Mouse (Mus musculus) brown adipose tissue, adult 24 weeks (tissue): ENCODE data around the gene App. TPM values are rescaled to one million over a fixed set of nuclear protein-coding genes. Genes with fewer than 3 reads are reported as not detected.

Source experiments
- H3K27ac ChIP-seq: fragments of 200-500 bp; replicated peaks from 2 replicates; pipeline ENCODE4 v1.5.1; 2012; ENCODE audit warnings: low read depth, mild to moderate bottlenecking, low read length
- H3K4me1 ChIP-seq: fragments of 200-500 bp; 2 replicates; pipeline ENCODE4 v1.6.1; 2012; ENCODE audit warnings: low read length, mixed read lengths; ENCODE audit not compliant: control insufficient read depth, insufficient read depth, insufficient read length
- H3K4me3 ChIP-seq: fragments of 200-500 bp; 2 replicates; pipeline ENCODE4 v1.5.1; 2012; ENCODE audit warnings: low read depth, mild to moderate bottlenecking, low read length, moderate library complexity; ENCODE audit not compliant: insufficient read depth
- polyA plus RNA-seq: library from polyadenylated mRNA; stranded (reverse); fragments of >200 nt; gene quantifications from 2 replicates; pipeline ENCODE4 v1.2.4, GENCODE M21; 2012; ENCODE audit not compliant: missing spikeins, insufficient read depth, insufficient read length

Gene App
- polyA plus RNA-seq, 1 experiment = 71.4 TPM

DNA sequence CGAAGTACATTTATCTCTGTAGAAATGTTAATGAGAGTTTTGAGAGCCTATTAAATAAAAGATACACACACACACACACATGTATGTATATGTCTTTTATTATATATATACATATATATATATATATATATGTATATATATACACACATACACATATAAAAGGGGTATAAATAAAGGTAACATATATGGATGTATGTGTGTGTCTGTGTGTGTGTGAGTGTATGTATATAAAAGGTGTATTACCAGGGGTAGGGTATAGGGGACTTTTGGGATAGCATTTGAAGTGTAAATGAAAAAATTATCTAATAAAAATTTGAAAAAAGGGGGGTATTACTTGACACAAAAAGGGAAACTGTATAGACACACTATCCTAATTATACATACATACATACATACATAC, 217.7 kb downstream of the App start:
- Histone ChIP-seq H3K4me3 (no peak overlapping the region), H3K27ac (no peak overlapping the region), H3K4me1 (0 out of 2 replicates have a peak, but pooled peaks cover 2% of the 10 kb centered on the region)

DNA sequence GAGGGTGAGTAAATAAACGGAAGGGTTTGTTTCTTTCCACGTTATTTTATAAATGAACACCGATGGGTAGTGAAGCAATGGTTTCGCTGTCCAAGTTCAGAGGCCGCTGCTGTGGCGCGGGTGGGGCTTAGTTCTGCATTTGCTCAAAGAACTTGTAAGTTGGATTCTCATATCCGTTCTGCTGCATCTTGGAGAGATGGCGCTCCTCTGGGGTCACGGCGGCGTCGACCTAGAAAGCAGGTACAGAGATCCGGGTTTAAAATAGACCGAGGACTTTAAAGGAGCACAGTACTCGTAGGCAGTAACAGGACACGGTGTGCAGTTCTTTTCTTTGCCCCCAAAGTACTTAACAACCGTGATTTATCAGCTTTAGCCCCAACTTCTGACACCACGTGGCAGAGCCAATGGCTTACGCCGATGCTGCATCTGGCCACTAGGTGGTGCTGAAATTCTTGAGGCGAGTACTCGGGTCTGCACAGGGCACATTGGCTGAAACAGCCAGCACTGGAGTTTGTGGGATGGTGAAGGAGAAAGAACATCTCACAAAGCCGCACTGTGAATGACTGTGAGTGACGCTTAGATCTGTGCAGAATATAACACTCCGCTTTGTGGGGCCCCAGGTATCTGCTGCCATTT, 218.2 kb downstream of the App start:
- no peak overlapping the region for H3K4me3 ChIP-seq

DNA sequence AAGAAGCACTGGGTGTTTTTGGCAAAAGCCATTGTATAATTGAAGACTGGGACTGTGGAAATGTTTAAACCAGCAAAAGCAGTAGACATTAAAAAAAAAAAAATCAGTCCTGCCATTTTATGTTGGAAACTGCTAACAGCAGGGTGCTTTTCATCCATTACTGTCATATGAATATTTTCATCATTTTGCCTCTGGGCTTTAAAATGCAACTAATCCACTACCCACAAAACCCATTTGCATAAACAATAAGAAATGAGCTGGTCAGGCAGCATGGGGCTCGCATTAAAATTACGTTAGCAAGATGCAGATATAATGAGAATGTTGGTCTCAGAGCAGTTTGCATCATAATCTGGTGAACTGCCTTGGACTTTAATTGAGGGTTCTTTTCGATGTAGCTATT, 242.5 kb downstream of the App start:
- H3K4me1 ChIP-seq = no peaks in the 10 kb centered on the region
- H3K4me3 ChIP-seq = no peak overlapping the region
- H3K27ac ChIP-seq = no peak overlapping the region

More for the DNA sequence above, 218.2 kb downstream of the App start:
- Histone ChIP-seq H3K4me1 (0 out of 2 replicates have a peak, but pooled peaks cover 2% of the 10 kb centered on the region), H3K27ac (no peak overlapping the region)

DNA sequence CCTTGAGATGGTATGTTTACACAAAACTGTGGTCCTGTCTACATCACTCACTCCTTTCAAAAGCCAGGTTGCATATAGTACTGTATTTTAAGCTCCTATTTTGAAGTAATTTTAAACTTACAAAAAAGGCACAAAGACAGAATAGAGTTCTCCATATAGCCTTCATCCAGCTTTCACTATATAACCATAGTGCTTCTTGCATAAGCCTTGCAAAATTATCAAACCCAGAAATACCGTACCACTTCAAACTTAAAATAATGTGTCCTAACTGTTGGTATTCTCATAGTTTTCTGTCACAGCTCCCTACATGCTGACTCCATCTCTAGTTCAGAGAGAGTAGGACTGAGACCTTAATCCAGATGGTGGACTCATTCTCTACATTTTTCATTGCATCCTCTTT, 245.7 kb downstream of the App start:
- no peak overlapping the region for H3K4me3 ChIP-seq
- H3K4me1 ChIP-seq = no peaks in the 10 kb centered on the region
- no peak overlapping the region for H3K27ac ChIP-seq

- Histone ChIP-seq H3K4me1 (no peaks in the 10 kb centered on the region), H3K27ac (no peak overlapping the region), H3K4me3 (no peak overlapping the region)
Observed at GRCm38 (mm10) chr16:84919649-84920308, 253.8 kb downstream of the App start.

- no peak overlapping the region for H3K4me3 ChIP-seq
Observed at GRCm38 (mm10) chr16:84919087-84919486, 254.5 kb downstream of the App start.

GRCm38 (mm10) chr16:84916772-84917171, 256.8 kb downstream of the App start:
- Histone ChIP-seq H3K4me3 (no peak overlapping the region), H3K27ac (no peak overlapping the region), H3K4me1 (no peaks in the 10 kb centered on the region)

More at GRCm38 (mm10) chr16:84919087-84919486, 254.5 kb downstream of the App start:
- H3K4me1 ChIP-seq = no peaks in the 10 kb centered on the region
- no peak overlapping the region for H3K27ac ChIP-seq

GRCm38 (mm10) chr16:84911477-84912165, 261.9 kb downstream of the App start:
- no peaks in the 10 kb centered on the region for H3K4me1 ChIP-seq
- no peak overlapping the region for H3K4me3 ChIP-seq
- no peak overlapping the region for H3K27ac ChIP-seq

DNA sequence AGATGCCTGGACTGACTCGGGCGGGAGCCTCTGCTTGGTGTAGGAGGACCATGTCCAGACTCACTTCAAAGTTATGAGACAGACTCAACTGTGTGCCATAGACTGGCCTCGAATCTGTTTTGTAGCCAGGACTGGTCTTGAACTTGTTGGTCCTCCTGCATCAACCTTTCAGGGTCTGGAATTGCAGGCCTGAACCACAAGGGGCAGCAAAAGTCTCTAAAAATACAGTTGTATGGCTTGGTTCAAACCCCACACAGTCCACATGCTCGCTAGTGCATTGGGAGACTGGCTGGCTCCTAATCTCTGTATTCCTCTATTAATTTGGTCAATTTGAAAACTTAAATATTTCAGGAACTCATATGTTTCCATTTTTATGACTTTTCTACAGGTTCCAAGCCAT, 270.6 kb downstream of the App start:
- no peaks in the 10 kb centered on the region for H3K4me1 ChIP-seq
- H3K4me3 ChIP-seq = no peak overlapping the region
- H3K27ac ChIP-seq = no peak overlapping the region
